In the genomic region with DNA sequence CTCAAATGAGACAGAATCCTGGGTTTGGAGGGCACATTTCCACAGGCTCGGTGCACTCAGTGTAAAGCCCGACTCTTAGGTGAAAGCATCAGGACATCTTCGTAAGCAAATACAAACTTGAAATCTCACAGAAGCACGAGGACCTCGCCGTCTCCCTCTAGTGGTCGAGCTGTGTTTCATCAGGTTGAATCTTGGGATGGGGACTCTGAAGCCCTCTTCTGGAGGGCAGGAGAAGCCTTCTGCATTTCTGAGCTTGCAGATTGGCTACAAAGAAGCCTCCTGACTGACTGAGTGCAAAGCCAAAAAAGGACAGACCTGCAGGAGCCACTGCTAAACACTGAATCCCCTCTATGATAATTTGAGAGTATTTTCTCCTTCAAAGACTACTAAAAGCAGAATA, we compare ENCODE assay signal across 8 mouse cellular contexts. TPM values are rescaled to one million over a fixed set of nuclear protein-coding genes. Genes with fewer than 3 reads are reported as not detected.
DNase-seq lines count a peak whose midpoint lies in the region.

No protein-coding gene starts in this region.

- peak; percentile 89 for DNase-seq in ES-CJ7 (ENCODE audit: low read depth, low spot score)
- DNase-seq in adrenal gland, adult 2 months, result peak; percentile 77
- DNase-seq in embryo, embryonic 10.5 days (ENCODE audit: low spot score), result peak; percentile 88
- peak; percentile 32 to 58 for DNase-seq in gastrocnemius, postnatal 4 days (ENCODE audit: low spot score in 2 of 2)
- DNase-seq in layer of hippocampus, adult 9-11 months, result peak; percentile 61
- DNase-seq in lung, postnatal 4 days, result peak; percentile 66 to 83
- DNase-seq in skeletal muscle tissue, adult 2 months (ENCODE audit: low read depth, low spot score), result peak; percentile 54
- DNase-seq in MN1 (ENCODE audit: low spot score), result no peak

RNA-seq across cellular contexts. Expression of a gene that starts 39.2 kb away (rescaled TPM):
- under 1 TPM; 0.14 to 0.17 TPM for total RNA-seq in adrenal gland, adult 2 months (2021)
- 0.13 and 0.18 TPM in 2 replicates for polyA plus RNA-seq in adrenal gland, adult 2 months (2012; rRNA removed)
- under 1 TPM; 0.10 to 0.21 TPM for total RNA-seq in gastrocnemius, postnatal 4 days (2021)
